Mouse (Mus musculus): ENCODE results near the gene Zbtb34. TPM values are rescaled to one million over a fixed set of nuclear protein-coding genes. Genes with fewer than 3 reads are reported as not detected.
A peak's percentile ranks its signal among the peaks of the same experiment; 100 is the strongest.

Zbtb34 gene
- total and polyA plus RNA-seq, 2 experiments from 2014 or later, result 2.1 to 8.9 TPM

- ATAC-seq (ENCODE audit: insufficient read depth, low read depth) (no peak), DNase-seq (ENCODE audit: low spot score) (peak; percentile 45)
- Histone ChIP-seq H3K4me1 (ENCODE audit: control insufficient read depth, insufficient read depth) (peaks cover 13% of the 10 kb centered on the region), H3K27ac (ENCODE audit: low read depth) (peak overlapping the region; percentile 79), H3K9me3 (replicated peaks; ENCODE audit: control insufficient read depth, low read length) (no peaks in the 10 kb centered on the region), H3K27me3 (ENCODE audit: control insufficient read depth, insufficient read depth, low read length) (no peaks in the 10 kb centered on the region), H3K4me3 (ENCODE audit: low read depth, low read length) (peak overlapping the region; percentile 86), H3K9ac (replicated peaks; ENCODE audit: low read depth, low read length) (peak overlapping the region; percentile 90), H3K4me2 (ENCODE audit: low read depth, low read length) (peak overlapping the region; percentile 92), H3K36me3 (replicated peaks; ENCODE audit: control insufficient read depth, insufficient read depth, low read length) (no peaks in the 10 kb centered on the region; the same call in 1 of the 2 replicates)
- TF ChIP-seq EP300 (IDR thresholded peaks at IDR 0.05; ENCODE audit: low read depth) (no peak), CTCF (IDR thresholded peaks at IDR 0.05; ENCODE audit: low read depth) (no peak)
- 13% methylated on average over 13 of the region's 13 CpGs for WGBS
Observed at GRCm38 (mm10) chr2:33430081-33430770, 898 bp downstream of the Zbtb34 start.

GRCm38 (mm10) chr2:33429339-33429738 lies 1.8 kb downstream of the Zbtb34 start:
- peak overlapping the region; percentile 86 for H3K4me3 ChIP-seq (ENCODE audit: low read depth, low read length)
- no peaks in the 10 kb centered on the region; the same call in 1 of the 2 replicates for H3K36me3 ChIP-seq (replicated peaks; ENCODE audit: control insufficient read depth, insufficient read depth, low read length)
- ATAC-seq (ENCODE audit: insufficient read depth, low read depth), result no peak
- peak overlapping the region; percentile 92 for H3K4me2 ChIP-seq (ENCODE audit: low read depth, low read length)
- peak overlapping the region; percentile 90; the same call in 1 of the 2 replicates for H3K9ac ChIP-seq (replicated peaks; ENCODE audit: low read depth, low read length)
- peak; percentile 21 for DNase-seq (ENCODE audit: low spot score)
- H3K9me3 ChIP-seq (replicated peaks; ENCODE audit: control insufficient read depth, low read length), result no peaks in the 10 kb centered on the region
- TF ChIP-seq EP300 (IDR thresholded peaks at IDR 0.05; ENCODE audit: low read depth) (no peak), CTCF (IDR thresholded peaks at IDR 0.05; ENCODE audit: low read depth) (no peak)
- WGBS, result 43% methylated on average over 6 of the region's 6 CpGs
- H3K27me3 ChIP-seq (ENCODE audit: control insufficient read depth, insufficient read depth, low read length), result no peaks in the 10 kb centered on the region
- peaks cover 13% of the 10 kb centered on the region for H3K4me1 ChIP-seq (ENCODE audit: control insufficient read depth, insufficient read depth)
- H3K27ac ChIP-seq (ENCODE audit: low read depth), result peak overlapping the region; percentile 79

DNA sequence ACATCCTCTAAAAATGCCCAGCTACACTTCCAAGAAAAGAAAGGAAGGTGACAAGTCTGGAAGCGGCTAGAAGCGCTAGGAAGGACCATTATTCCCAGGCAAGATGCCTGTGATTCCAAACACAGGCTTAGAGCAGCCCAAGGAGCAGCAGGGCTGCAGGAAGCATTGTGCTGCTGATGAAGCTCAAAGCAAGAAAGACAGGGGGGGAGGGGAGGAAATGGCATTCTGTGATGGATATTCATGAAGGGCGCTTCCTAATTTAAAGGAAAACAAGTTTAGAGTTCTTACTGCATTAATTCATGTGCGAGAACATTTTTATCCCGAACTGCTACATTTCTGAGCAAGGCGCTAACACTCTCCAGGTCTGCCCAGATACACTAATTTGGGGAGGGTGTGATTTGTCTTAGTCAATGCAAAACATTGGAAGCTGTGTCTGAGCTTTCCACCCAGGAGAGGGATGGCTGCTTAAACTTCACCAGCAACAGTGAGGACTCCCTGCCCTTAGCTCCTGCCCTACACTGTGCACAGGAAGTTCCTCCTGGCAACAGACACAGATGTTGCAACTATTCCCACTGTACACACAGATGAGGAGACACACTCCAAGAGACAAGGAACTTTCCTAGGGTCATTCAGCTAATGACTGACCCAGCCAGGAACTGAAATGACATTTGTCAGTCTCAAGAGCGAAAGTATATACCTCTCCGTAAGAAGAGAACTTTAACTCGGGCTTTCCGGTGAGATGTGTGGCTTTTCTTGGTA lies 4.3 kb downstream of the Zbtb34 start:
- TF ChIP-seq CTCF (IDR thresholded peaks at IDR 0.05; ENCODE audit: low read depth), result no peak
- no peak for TF ChIP-seq EP300 (IDR thresholded peaks at IDR 0.05; ENCODE audit: low read depth)
- Histone ChIP-seq H3K4me2 (ENCODE audit: low read depth, low read length) (no peak overlapping the region), H3K4me1 (ENCODE audit: control insufficient read depth, insufficient read depth) (peaks cover 13% of the 10 kb centered on the region), H3K9me3 (replicated peaks; ENCODE audit: control insufficient read depth, low read length) (no peaks in the 10 kb centered on the region), H3K36me3 (replicated peaks; ENCODE audit: control insufficient read depth, insufficient read depth, low read length) (peaks cover 13% of the 10 kb centered on the region; the same call in 1 of the 2 replicates), H3K27ac (ENCODE audit: low read depth) (no peak overlapping the region), H3K9ac (replicated peaks; ENCODE audit: low read depth, low read length) (no peak overlapping the region), H3K4me3 (ENCODE audit: low read depth, low read length) (no peak overlapping the region), H3K27me3 (ENCODE audit: control insufficient read depth, insufficient read depth, low read length) (no peaks in the 10 kb centered on the region)
- DNase-seq (ENCODE audit: low spot score) (no peak), ATAC-seq (ENCODE audit: insufficient read depth, low read depth) (no peak)
- 82% methylated on average over 10 of the region's 10 CpGs for WGBS

DNA sequence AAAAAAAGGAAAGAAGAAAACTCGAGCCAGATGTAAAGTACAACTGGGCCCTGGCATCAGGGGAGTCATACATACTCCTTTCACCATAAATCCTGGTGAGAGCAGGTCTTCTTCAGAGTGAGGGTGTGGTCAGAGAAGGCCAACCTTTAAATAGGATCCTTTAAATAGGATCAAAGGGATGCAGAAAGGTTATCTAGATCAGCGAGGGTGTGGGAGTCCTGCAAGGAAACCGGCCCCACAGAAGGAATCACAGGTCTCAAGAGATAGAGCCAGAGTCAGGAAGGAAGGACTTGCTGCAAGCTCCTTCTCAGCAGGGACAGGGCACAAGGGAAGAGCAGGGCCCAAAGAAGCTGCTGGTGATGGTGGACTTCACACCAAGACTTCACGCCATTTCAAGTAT lies 13.7 kb downstream of the Zbtb34 start:
- H3K9ac ChIP-seq (replicated peaks; ENCODE audit: low read depth, low read length), result no peak overlapping the region
- DNase-seq (ENCODE audit: low spot score) (no peak), ATAC-seq (ENCODE audit: insufficient read depth, low read depth) (no peak)
- H3K27ac ChIP-seq (ENCODE audit: low read depth), result no peak overlapping the region
- 0 out of 2 replicates have a peak, but pooled peaks cover 12% of the 10 kb centered on the region for H3K36me3 ChIP-seq (replicated peaks; ENCODE audit: control insufficient read depth, insufficient read depth, low read length)
- H3K4me3 ChIP-seq (ENCODE audit: low read depth, low read length), result no peak overlapping the region
- no peaks in the 10 kb centered on the region; the same call in 1 of the 2 replicates for H3K4me1 ChIP-seq (ENCODE audit: control insufficient read depth, insufficient read depth)
- H3K27me3 ChIP-seq (ENCODE audit: control insufficient read depth, insufficient read depth, low read length), result no peaks in the 10 kb centered on the region
- 52% methylated on average over 4 of the region's 4 CpGs for WGBS
- H3K9me3 ChIP-seq (replicated peaks; ENCODE audit: control insufficient read depth, low read length), result no peaks in the 10 kb centered on the region
- no peak overlapping the region for H3K4me2 ChIP-seq (ENCODE audit: low read depth, low read length)
- no peak for TF ChIP-seq EP300 (IDR thresholded peaks at IDR 0.05; ENCODE audit: low read depth)
- no peak for TF ChIP-seq CTCF (IDR thresholded peaks at IDR 0.05; ENCODE audit: low read depth)

DNA sequence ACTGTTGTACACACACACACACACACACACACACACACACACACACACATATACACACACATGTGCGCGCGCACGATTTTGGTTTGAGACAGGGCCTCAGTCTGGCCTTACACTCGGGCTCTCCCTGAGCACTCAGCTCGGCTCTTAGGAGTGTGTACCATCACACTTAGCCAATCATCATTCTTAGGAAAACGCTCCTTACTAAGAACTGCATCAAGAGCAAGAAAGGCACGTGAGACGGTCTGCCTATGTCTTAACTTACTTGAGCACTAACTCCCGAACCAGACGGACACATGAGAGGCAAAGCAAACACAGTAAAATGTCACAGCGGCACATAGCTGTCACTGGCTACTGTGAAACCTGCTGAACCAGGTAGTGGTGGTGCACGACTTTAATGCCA lies 17.1 kb downstream of the Zbtb34 start:
- no peaks in the 10 kb centered on the region; the same call in 1 of the 2 replicates for H3K4me1 ChIP-seq (ENCODE audit: control insufficient read depth, insufficient read depth)
- H3K4me2 ChIP-seq (ENCODE audit: low read depth, low read length), result no peak overlapping the region
- DNase-seq (ENCODE audit: low spot score) (no peak), ATAC-seq (ENCODE audit: insufficient read depth, low read depth) (no peak)
- no peak for TF ChIP-seq EP300 (IDR thresholded peaks at IDR 0.05; ENCODE audit: low read depth)
- no peak for TF ChIP-seq CTCF (IDR thresholded peaks at IDR 0.05; ENCODE audit: low read depth)
- H3K9ac ChIP-seq (replicated peaks; ENCODE audit: low read depth, low read length), result no peak overlapping the region
- H3K36me3 ChIP-seq (replicated peaks; ENCODE audit: control insufficient read depth, insufficient read depth, low read length), result peaks cover 30% of the 10 kb centered on the region
- WGBS, result 87% methylated on average over 13 of the region's 13 CpGs
- no peaks in the 10 kb centered on the region for H3K27me3 ChIP-seq (ENCODE audit: control insufficient read depth, insufficient read depth, low read length)
- H3K4me3 ChIP-seq (ENCODE audit: low read depth, low read length), result no peak overlapping the region
- no peak overlapping the region for H3K27ac ChIP-seq (ENCODE audit: low read depth)
- no peaks in the 10 kb centered on the region for H3K9me3 ChIP-seq (replicated peaks; ENCODE audit: control insufficient read depth, low read length)
